Mouse (Mus musculus) heart, postnatal 10 days (tissue): ENCODE results near the gene Gm10964. TPM values are rescaled to one million over a fixed set of nuclear protein-coding genes. Genes with fewer than 3 reads are reported as not detected.

Source experiments
- DNase-seq, 2 experiments: peaks; one replicate each; pipeline ENCODE4 v3.0.0; 2021
- intact Hi-C: fragments of 180-260 bp; cut with DNase I; formaldehyde crosslinking; loops from one replicate; pipeline ENCODE4 v1.15.1; 2025
- total RNA-seq, 2 experiments: library from RNA; stranded (reverse); gene quantifications; 2 replicates each; pipeline ENCODE4 v1.2.3; 2021

The Gm10964 gene
- total RNA-seq, 2 experiments from 2014 or later, result not detected

DNA sequence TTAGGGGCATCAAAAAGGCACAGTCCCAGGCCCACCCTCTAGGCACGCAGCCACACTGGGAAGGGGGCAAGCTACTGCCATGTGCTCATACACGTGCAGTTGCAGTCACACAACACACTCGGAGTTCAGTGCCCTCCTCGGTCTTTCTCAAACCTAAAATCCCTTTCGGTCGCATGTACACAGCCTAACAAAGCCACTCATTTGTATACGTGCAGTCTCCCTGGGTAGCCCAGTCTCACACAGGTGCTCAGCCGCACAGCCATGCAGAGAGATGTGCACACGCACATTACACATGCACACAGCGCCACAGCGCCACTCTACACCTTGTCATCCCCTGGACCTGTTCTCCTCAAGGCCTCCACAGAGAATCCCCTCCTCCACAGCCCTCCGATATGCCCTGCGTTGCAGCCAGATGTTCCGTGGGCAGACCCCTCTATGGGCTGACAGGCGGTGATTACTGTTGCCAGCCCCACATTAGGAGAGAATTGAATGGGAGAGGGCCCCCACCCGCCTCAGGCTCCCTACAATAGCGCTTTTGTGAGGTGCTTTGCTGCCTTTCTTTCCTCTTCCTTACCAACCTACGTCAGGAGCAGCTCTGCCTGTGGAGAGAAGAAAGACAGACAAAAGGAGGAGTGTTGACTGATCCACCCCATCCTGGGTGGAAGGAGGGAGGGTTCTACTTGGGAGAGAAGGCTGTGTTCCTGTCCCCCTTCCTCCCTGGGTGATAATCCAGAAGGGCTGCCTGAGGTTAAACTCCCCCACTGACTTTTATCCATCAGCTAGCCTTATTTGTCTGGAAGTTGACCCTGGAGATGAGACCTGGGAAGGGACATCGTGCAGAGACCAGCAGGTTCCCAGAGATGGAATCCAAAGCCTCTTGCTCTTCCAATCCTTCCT is 5.1 kb upstream of the Gm10964 start:
- intact Hi-C loops, result no loop called here
- no peak for DNase-seq

- peak; percentile 37 to 56 for DNase-seq
- intact Hi-C loops, result loop anchor here (5.0 kb wide), 1 partner anchor 303 kb away; no protein-coding TSS in a partner anchor
Measured at GRCm38 (mm10) chr3:103734696-103735519, 4.3 kb upstream of the Gm10964 start.

DNA sequence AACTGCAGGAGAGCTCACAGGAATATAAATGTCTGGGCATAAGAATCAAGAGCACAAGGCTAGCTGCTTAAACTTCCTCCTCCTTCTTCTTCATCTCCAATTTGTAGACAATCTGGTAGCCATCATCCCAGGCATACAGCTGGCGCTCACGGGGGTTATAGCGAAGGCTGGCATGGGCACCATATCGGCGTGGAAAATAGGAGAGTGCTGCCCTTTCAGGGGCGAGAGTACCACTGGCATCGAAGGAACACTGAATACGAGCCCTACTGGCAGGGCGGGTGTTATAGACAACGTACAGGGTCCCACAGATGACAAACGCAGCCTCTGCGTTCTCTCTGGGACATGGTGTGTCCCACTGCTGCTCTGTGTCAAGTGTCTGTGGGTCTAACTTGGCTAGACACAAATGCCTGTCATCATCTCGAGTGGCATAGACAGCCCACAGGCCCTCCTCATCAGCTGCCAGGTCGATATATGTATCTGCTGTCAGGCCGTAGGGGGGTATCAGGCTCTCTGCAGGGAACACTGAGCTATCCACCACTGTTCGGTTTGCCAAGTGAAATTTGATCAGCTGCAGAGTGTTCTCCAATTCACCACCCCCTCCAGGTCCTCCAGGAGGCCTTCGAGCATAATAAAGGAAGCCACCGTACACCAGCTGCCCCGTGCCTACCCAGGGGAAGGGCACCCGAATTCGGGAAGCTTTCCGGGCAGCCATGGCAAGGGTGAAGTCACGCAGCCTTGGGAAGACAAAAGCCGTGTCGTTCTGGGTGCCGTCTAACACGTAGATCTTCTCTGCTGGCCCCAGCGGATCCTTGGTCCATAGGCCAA is 3.2 kb upstream of the Gm10964 start:
- intact Hi-C loops, result loop anchor here (5.0 kb wide), 1 partner anchor 304 kb away; no protein-coding TSS in a partner anchor
- no peak for DNase-seq

DNA sequence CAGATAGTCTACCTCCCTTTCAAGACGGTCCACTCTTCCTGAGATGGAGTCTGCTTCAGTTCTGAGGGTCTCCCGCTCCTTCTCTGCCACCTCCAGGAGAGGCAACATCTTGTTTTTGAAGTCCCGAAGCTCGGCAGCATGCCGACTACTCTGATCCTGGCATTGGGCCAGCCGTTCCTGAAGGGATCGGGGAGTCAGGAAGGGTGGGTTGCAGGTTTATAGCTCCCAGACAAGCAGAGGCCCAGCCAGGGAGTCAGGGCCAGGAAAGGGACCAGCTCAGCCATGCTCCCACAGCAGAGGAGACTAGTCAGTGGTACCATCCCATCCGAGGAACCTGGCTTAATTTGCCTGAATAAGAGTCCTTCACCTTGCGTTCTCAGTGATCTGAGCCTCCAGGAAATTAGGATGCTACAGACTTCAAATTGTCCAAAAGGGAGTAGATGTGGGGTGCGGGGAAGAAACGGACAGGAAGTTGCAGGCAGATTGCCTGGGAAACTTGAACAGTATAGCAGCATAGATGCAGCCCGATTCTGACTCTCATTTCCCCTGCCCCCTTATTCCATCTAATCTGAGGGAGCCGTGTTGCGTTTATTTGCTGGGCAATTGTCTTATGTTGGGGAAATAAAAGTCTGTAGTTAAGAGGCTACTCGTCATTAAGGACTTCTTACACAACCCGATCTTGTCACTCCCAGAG is 2.0 kb upstream of the Gm10964 start:
- intact Hi-C loops, result loop anchor here (1.0 to 5.0 kb wide), 2 partner anchors 150 to 305 kb away; no protein-coding TSS in a partner anchor
- DNase-seq, result peak; percentile 66 to 67

DNA sequence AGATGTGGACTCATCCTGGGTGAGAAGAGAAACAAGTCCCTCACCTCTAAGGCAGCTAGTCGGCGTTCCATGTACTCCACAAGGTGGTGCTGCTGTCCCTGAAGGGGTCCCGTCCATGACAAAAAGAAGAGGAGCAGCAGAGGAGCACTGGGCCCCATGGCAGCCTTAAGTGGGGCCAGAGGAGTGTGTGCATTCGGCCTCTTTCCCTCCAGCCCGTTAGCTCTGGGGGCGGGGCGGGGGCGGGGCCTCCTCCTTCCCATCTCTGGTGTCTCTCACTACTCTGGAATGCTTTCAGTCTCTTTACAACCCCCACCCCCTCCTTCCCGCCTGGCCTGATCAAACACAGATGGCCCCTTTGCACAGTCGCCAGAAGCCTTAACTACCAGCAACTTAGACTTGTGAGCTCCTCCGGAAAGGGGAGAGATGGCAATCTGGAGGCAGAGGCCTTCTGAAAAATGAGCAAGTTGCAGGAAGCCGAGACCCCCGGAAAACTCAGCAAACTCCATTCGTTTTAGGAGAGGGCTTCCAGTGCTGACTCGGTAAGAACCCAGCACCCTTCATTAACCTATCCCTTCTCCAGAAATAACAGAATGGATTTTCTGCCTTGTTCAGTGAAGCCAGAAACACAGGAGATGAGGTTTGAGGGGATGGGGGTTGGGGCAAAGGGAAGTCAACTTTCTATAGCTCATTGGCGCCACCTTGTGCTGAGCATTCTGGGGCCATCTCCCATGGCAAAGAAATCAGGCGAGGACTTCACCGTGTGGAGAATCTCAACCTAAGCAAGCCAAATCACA is 1.2 kb upstream of the Gm10964 start, which contains the start of gene Olfml3:
Gene Olfml3 (minus strand): TSS at position 224 of the 794 bp plus-strand sequence.
- intact Hi-C loops, result loop anchor here (1.0 to 5.0 kb wide), 5 partner anchors 47 to 345 kb away; no protein-coding TSS in a partner anchor

GRCm38 (mm10) chr3:103740342-103740741 is 1.2 kb downstream of the Gm10964 start:
- no peak for DNase-seq
- intact Hi-C loops, result no loop called here

More for the DNA sequence above, 1.2 kb upstream of the Gm10964 start, which contains the start of gene Olfml3:
- DNase-seq, result peak; percentile 93 to 96

DNA sequence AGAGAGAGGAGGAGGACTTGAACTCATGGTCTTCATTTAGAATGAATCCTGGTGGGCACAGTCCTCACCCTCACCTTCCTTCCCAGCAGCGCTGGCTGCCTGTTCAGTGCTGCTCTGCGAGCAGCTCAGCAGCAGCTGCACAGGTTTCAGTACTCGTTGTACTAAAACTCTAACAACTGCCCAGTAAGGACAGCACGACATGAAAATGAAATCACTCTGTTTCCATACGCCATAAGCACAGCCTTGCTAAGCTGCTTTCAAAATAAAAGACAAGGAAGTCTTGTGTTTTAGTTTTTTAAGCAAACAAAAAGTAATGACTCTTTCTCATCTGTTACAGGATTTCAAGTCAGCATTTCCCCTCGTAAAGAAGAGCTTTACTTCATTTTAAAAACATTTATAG is 4.0 kb downstream of the Gm10964 start:
- no peak for DNase-seq
- intact Hi-C loops, result no loop called here

DNA sequence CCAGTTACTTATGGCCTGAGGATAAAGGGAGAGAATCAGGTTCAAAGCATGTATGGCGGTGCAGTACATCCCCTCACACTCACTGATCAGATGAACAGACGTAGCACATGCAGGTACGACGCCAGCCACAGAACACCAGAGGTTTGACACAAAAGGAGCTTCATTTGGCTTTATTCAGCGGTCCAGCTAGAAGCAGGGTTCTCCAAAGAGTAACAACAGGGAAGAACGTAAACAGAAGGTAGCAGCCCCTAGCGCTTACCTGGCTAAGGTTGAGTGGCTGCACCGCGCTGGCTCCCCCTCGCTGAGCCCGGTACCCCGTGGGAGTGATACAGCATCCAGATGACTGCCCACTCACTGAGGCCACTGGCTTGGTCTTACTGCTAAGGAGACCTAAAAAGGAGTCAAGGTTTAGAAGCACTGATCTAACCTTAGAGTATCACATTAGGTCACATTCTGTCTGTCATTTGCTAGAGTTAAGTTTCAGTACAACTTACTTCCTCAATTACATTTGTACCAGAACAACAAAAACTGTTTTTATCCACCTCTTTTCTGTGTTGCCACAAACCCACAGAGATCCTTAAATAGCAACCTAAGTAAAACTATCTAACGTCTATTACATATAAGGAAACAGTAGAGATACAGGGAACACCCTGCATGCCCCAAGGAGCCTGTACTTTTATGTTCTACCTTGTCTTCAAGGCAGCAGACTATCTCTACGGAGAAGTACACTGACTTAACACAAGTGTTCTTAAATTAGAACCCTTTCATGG is 6.0 kb downstream of the Gm10964 start:
- intact Hi-C loops, result no loop called here

DNA sequence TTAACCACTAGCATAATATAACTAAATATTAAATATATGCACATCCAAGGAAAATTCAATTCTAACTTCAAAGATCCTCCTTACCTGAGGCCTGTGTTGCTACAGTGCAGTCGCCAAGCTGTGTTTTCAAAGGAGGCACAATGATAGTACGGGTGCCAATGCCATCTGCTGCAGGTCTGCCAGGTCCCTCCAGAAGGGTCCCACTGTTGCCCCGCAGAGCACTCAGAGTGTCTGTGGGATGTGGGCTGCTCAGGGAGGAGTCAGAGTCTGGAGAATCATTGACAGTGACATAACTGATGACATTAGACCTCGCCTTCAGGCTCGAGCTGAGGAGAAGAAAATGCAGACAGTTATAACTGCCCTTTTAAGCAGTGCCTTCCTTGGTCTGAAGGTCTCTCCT is 7.5 kb downstream of the Gm10964 start:
- no peak for DNase-seq
- intact Hi-C loops, result no loop called here

More for the DNA sequence above, 6.0 kb downstream of the Gm10964 start:
- no peak for DNase-seq

DNA sequence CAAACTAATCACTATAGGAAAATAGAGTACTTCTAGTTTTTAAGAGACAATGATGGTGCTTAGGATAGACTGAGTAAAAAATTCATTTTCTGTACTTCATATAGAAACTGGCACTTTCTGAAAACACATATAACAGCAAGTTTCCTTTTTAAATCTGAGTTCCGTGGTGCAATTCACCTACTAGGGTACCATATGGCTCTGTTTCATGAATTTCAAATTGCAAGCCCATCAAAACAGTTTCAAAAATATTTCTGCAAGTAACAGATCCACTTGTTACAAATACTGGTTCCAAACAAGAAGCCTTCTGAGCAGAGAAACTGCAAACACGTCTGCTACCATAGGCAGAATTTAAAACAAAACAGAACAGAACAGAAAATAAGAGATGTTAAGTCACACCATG is 12.4 kb downstream of the Gm10964 start:
- intact Hi-C loops, result no loop called here
- DNase-seq, result no peak

DNA sequence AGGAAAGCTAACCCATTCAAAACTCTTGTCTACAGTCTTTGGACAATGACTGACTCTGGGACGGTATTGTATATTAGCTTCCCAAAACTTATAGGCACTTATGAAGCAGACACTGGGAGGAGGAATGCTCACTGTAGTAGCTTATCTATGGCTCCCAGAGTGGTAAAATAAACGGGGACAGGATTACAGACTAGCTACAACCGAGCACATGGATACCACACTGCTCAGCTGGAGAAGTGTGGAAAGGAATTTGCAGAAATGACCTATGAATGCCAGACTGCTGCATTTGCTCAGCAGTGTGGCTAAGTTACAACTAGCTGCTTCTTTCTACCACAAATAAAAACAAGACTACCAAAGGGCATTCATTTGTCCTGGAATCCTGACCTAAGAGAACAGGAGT is 16.2 kb downstream of the Gm10964 start:
- no peak for DNase-seq
- intact Hi-C loops, result no loop called here

GRCm38 (mm10) chr3:103756920-103757319 is 17.8 kb downstream of the Gm10964 start:
- intact Hi-C loops, result no loop called here

GRCm38 (mm10) chr3:103758456-103758855 is 19.3 kb downstream of the Gm10964 start:
- intact Hi-C loops, result no loop called here
- no peak for DNase-seq

More at GRCm38 (mm10) chr3:103756920-103757319, 17.8 kb downstream of the Gm10964 start:
- DNase-seq, result no peak

DNA sequence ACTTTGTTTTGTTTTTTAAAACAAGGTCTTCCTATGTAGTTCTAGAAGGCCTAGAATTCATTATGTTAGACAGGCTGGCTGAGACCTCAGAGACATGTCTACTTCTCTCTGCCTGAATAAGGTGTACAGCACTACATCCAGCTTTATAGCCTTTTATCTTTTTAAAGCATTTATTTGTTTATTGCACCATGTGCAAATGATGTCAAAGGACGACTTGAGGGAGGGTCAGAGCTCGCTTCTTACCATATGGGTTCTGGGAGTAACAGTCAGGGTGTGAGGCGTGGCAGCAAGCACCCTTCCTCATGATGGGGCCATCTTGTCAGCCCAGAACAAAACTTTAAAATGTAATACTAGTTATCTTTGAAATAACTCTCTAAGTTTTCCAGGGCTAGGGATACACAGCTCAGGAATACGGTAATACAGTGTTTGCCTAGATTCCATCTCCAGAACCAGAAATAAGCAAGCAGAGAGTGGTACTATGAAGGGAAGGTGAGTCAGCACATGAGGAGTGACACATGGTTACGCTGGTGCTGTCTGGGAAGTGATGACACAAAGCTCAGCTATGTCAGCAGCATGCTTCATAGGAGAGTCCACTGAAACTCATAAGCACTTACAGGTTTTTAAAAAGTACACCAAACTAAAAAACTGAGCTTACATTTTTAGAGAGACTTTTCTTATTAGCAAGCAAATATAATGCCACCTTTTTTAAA is 20.2 kb downstream of the Gm10964 start:
- intact Hi-C loops, result no loop called here
- DNase-seq, result no peak

DNA sequence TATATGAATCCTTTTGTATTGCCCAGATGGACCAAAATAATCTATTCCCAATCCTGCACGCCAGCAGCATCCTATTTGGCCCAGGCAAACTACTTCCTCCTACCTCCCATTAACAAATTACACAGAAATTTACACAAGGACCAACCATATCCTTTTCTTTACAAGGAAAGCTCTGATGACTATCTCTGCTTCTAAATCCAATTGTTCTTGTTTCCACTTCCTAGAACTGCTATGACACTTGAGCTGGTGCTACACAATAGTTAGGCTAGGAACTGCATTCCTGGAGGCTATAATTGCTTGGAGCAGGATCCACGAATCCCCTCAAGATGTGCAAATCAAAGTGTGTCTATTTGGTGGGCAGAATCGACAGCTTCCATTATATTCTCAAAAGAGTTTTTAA is 27.6 kb downstream of the Gm10964 start:
- intact Hi-C loops, result no loop called here
- DNase-seq, result no peak

DNA sequence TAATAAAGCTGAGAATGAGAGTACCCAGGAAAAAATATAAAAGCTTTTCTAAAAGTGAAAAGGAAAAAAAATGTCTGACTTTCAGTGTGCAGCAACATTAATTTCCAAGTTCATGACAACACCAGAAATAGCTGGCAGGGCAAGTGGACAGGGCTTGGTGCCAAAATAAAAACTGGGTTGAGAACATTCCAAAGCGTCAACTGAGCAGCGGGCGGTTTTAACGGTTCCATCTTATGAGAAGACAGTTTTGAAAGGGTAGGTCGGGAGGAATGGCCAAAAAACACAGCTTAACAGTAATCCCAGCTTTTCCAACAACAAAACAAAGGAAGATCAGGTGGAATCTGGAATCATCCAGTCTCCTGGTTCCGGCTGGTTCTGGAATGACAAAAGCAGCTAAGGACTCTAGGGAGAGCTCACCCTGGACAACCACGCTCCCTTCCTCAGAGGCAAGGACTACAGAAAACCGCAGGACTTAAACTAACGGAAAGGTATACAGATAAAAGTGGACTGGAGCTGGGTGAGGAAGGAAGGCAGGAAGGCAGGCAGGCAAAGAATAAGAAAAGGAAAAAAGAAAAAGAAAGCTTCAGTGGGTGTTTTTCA is 32.5 kb downstream of the Gm10964 start:
- DNase-seq, result peak; percentile 90 to 92
- intact Hi-C loops, result loop anchor here (5.0 kb wide), 1 partner anchor 36 kb away; the partner anchor contains the start of genes Ap4b1, Dclre1b and Gm43064

GRCm38 (mm10) chr3:103772846-103773245 is 33.7 kb downstream of the Gm10964 start:
- peak in 1 of 2 experiments; percentile 29 for DNase-seq
- intact Hi-C loops, result loop anchor here (5.0 kb wide), 1 partner anchor 34 kb away; the partner anchor contains the start of genes Ap4b1, Dclre1b and Gm43064
